Mouse (Mus musculus): ENCODE measurements around the gene Cox20. TPM values are rescaled to one million over a fixed set of nuclear protein-coding genes. Genes with fewer than 3 reads are reported as not detected.
"Not testable (repeated sequence)": the region's sequence is repeated elsewhere in the genome, so short reads cannot be mapped to it uniquely, and the experiment has no call there.

Cox20 gene
- polyA plus RNA-seq (2014; fragmentation: Nextera tagmentation; extraction: Ambion mirVana): 102 and 134 TPM in 2 replicates

GRCm38 (mm10) chr1:178318389-178319184, at the start of gene Cox20:
TSS of gene Cox20 (plus strand) at chr1:178319130.
- no peaks in the 10 kb centered on the region for H3K27me3 ChIP-seq (ENCODE audit: control insufficient read depth, insufficient read depth, low read length)
- ATAC-seq (ENCODE audit: low FRiP score): peak; percentile 95
- WGBS: under 1% methylated on average over 83 of the region's 83 CpGs

GRCm38 (mm10) chr1:178270635-178271034, 48.3 kb upstream of the Cox20 start:
- 58% methylated on average over 6 of the region's 6 CpGs for WGBS
- Histone ChIP-seq H3K4me2 (replicated peaks) (no peak overlapping the region), H3K27me3 (ENCODE audit: control insufficient read depth, insufficient read depth, low read length) (no peaks in the 10 kb centered on the region), H3K36me3 (replicated peaks; ENCODE audit: control insufficient read depth, insufficient read depth) (no peaks in the 10 kb centered on the region), H3K9me3 (ENCODE audit: control insufficient read depth, low read length) (no peaks in the 10 kb centered on the region), H3K4me3 (replicated peaks; ENCODE audit: low read length) (no peak overlapping the region), H3K9ac (no peak overlapping the region), H3K27ac (no peak overlapping the region), H3K4me1 (replicated peaks; ENCODE audit: control insufficient read depth, insufficient read depth, low read length) (no peaks in the 10 kb centered on the region)
- DNase-seq (ENCODE audit: low spot score) (no peak), ATAC-seq (ENCODE audit: low FRiP score) (no peak)

More at GRCm38 (mm10) chr1:178318389-178319184, at the start of gene Cox20:
- H3K27ac ChIP-seq: peak within 1 kb of the TSS; percentile 100
- H3K36me3 ChIP-seq (replicated peaks; ENCODE audit: control insufficient read depth, insufficient read depth): peaks cover 30% of the 10 kb centered on the region
- DNase-seq (ENCODE audit: low spot score): peak; percentile 96
- peak within 1 kb of the TSS; percentile 97 for H3K4me2 ChIP-seq (replicated peaks)
- peak within 1 kb of the TSS; percentile 70 for H3K4me3 ChIP-seq (replicated peaks; ENCODE audit: low read length)
- H3K9me3 ChIP-seq (ENCODE audit: control insufficient read depth, low read length): no peaks in the 10 kb centered on the region
- peaks cover 34% of the 10 kb centered on the region for H3K4me1 ChIP-seq (replicated peaks; ENCODE audit: control insufficient read depth, insufficient read depth, low read length)
- H3K9ac ChIP-seq: peak within 1 kb of the TSS; percentile 82

- WGBS: 51% methylated on average over 9 of the region's 9 CpGs
- Histone ChIP-seq H3K36me3 (replicated peaks; ENCODE audit: control insufficient read depth, insufficient read depth) (no peaks in the 10 kb centered on the region), H3K4me3 (replicated peaks; ENCODE audit: low read length) (peak overlapping the region; percentile 53), H3K4me2 (replicated peaks) (peak overlapping the region; percentile 75), H3K27me3 (ENCODE audit: control insufficient read depth, insufficient read depth, low read length) (no peaks in the 10 kb centered on the region), H3K9ac (peak overlapping the region; percentile 88; the same call in 1 of the 2 replicates), H3K4me1 (replicated peaks; ENCODE audit: control insufficient read depth, insufficient read depth, low read length) (no peaks in the 10 kb centered on the region), H3K9me3 (ENCODE audit: control insufficient read depth, low read length) (no peaks in the 10 kb centered on the region), H3K27ac (peak overlapping the region; percentile 87; the same call in 1 of the 2 replicates)
- ATAC-seq (ENCODE audit: low FRiP score): no peak; the same call in 1 of the 2 replicates
- DNase-seq (ENCODE audit: low spot score): no peak
Measured at GRCm38 (mm10) chr1:178275174-178275730, 43.7 kb upstream of the Cox20 start.

- H3K9me3 ChIP-seq (ENCODE audit: control insufficient read depth, low read length): no peaks in the 10 kb centered on the region
- no peaks in the 10 kb centered on the region for H3K36me3 ChIP-seq (replicated peaks; ENCODE audit: control insufficient read depth, insufficient read depth)
- peak overlapping the region; percentile 75 for H3K4me2 ChIP-seq (replicated peaks)
- no peaks in the 10 kb centered on the region for H3K4me1 ChIP-seq (replicated peaks; ENCODE audit: control insufficient read depth, insufficient read depth, low read length)
- peak overlapping the region; percentile 87 for H3K27ac ChIP-seq
- ATAC-seq (ENCODE audit: low FRiP score) (peak; percentile 56), DNase-seq (ENCODE audit: low spot score) (no peak)
- H3K9ac ChIP-seq: peak overlapping the region; percentile 88
- 8% methylated on average over 11 of the region's 11 CpGs for WGBS
- H3K27me3 ChIP-seq (ENCODE audit: control insufficient read depth, insufficient read depth, low read length): no peaks in the 10 kb centered on the region
- H3K4me3 ChIP-seq (replicated peaks; ENCODE audit: low read length): peak overlapping the region; percentile 53
Measured at GRCm38 (mm10) chr1:178275738-178276053, 43.2 kb upstream of the Cox20 start.

- H3K27ac ChIP-seq: peak overlapping the region; percentile 87
- H3K4me1 ChIP-seq (replicated peaks; ENCODE audit: control insufficient read depth, insufficient read depth, low read length): no peaks in the 10 kb centered on the region
- DNase-seq (ENCODE audit: low spot score): peak; percentile 79
- 1% methylated on average over 68 of the region's 87 CpGs for WGBS
- no peaks in the 10 kb centered on the region for H3K27me3 ChIP-seq (ENCODE audit: control insufficient read depth, insufficient read depth, low read length)
- ATAC-seq (ENCODE audit: low FRiP score): peak; percentile 96
- no peaks in the 10 kb centered on the region for H3K9me3 ChIP-seq (ENCODE audit: control insufficient read depth, low read length)
- H3K4me2 ChIP-seq (replicated peaks): peak overlapping the region; percentile 75
- peak overlapping the region; percentile 53 for H3K4me3 ChIP-seq (replicated peaks; ENCODE audit: low read length)
- no peaks in the 10 kb centered on the region for H3K36me3 ChIP-seq (replicated peaks; ENCODE audit: control insufficient read depth, insufficient read depth)
- peak overlapping the region; percentile 88 for H3K9ac ChIP-seq
Measured at GRCm38 (mm10) chr1:178276054-178276911, 42.6 kb upstream of the Cox20 start.

GRCm38 (mm10) chr1:178283314-178283713, 35.6 kb upstream of the Cox20 start:
- DNase-seq (ENCODE audit: low spot score); H3K9me3 ChIP-seq (ENCODE audit: control insufficient read depth, low read length); H3K27ac ChIP-seq; H3K4me3 ChIP-seq (replicated peaks; ENCODE audit: low read length); H3K27me3 ChIP-seq (ENCODE audit: control insufficient read depth, insufficient read depth, low read length); ATAC-seq (ENCODE audit: low FRiP score); H3K9ac ChIP-seq; H3K4me1 ChIP-seq (replicated peaks; ENCODE audit: control insufficient read depth, insufficient read depth, low read length); H3K4me2 ChIP-seq (replicated peaks); H3K36me3 ChIP-seq (replicated peaks; ENCODE audit: control insufficient read depth, insufficient read depth): not testable (repeated sequence)
- 83% methylated on average over 3 of the region's 3 CpGs for WGBS

GRCm38 (mm10) chr1:178283946-178284720, 34.8 kb upstream of the Cox20 start:
- H3K4me1 ChIP-seq (replicated peaks; ENCODE audit: control insufficient read depth, insufficient read depth, low read length): no peaks in the 10 kb centered on the region
- H3K27me3 ChIP-seq (ENCODE audit: control insufficient read depth, insufficient read depth, low read length): no peaks in the 10 kb centered on the region
- H3K9me3 ChIP-seq (ENCODE audit: control insufficient read depth, low read length): no peaks in the 10 kb centered on the region
- H3K4me2 ChIP-seq (replicated peaks): no peak overlapping the region
- DNase-seq (ENCODE audit: low spot score) (peak; percentile 16), ATAC-seq (ENCODE audit: low FRiP score) (no peak)
- no peak overlapping the region for H3K27ac ChIP-seq
- H3K4me3 ChIP-seq (replicated peaks; ENCODE audit: low read length): no peak overlapping the region
- H3K36me3 ChIP-seq (replicated peaks; ENCODE audit: control insufficient read depth, insufficient read depth): no peaks in the 10 kb centered on the region
- no peak overlapping the region for H3K9ac ChIP-seq
- WGBS: 59% methylated on average over 2 of the region's 2 CpGs

- Histone ChIP-seq H3K27me3 (ENCODE audit: control insufficient read depth, insufficient read depth, low read length) (no peaks in the 10 kb centered on the region), H3K4me2 (replicated peaks) (no peak overlapping the region), H3K9me3 (ENCODE audit: control insufficient read depth, low read length) (no peaks in the 10 kb centered on the region), H3K4me3 (replicated peaks; ENCODE audit: low read length) (no peak overlapping the region), H3K9ac (no peak overlapping the region), H3K27ac (no peak overlapping the region), H3K36me3 (replicated peaks; ENCODE audit: control insufficient read depth, insufficient read depth) (no peaks in the 10 kb centered on the region), H3K4me1 (replicated peaks; ENCODE audit: control insufficient read depth, insufficient read depth, low read length) (no peaks in the 10 kb centered on the region)
- WGBS: 65% methylated on average over 8 of the region's 8 CpGs
- DNase-seq (ENCODE audit: low spot score): no peak
- no peak for ATAC-seq (ENCODE audit: low FRiP score)
Measured at GRCm38 (mm10) chr1:178287601-178288176, 31.2 kb upstream of the Cox20 start.

Data from hindbrain, embryonic 14.5 days (tissue).